Mouse (Mus musculus) left cerebral cortex, adult 8-10 months (tissue): Measurements from ENCODE around the gene Wnt7b. TPM values are rescaled to one million over a fixed set of nuclear protein-coding genes. Genes with fewer than 3 reads are reported as not detected.

Source experiments
- DNase-seq, 2 experiments: peaks; one replicate each; pipeline ENCODE4 v3.0.0; 2022; ENCODE audit warnings: low spot score in 2 of 2
- total RNA-seq, 4 experiments: library from RNA; stranded (reverse); gene quantifications; 2 replicates each; pipeline ENCODE4 v1.2.4; 2022

The Wnt7b gene
- 10 to 100 TPM; 30.9 to 37.9 (median 35.1) TPM for total RNA-seq

GRCm38 (mm10) chr15:85582356-85582910 lies at the start of gene Wnt7b:
TSS of gene Wnt7b (minus strand) at chr15:85582473.
- no peak for DNase-seq

GRCm38 (mm10) chr15:85631591-85631990 lies 49.3 kb upstream of the Wnt7b start:
- DNase-seq = no peak

- DNase-seq = no peak
Observed at GRCm38 (mm10) chr15:85629924-85630545, 47.8 kb upstream of the Wnt7b start.

DNA sequence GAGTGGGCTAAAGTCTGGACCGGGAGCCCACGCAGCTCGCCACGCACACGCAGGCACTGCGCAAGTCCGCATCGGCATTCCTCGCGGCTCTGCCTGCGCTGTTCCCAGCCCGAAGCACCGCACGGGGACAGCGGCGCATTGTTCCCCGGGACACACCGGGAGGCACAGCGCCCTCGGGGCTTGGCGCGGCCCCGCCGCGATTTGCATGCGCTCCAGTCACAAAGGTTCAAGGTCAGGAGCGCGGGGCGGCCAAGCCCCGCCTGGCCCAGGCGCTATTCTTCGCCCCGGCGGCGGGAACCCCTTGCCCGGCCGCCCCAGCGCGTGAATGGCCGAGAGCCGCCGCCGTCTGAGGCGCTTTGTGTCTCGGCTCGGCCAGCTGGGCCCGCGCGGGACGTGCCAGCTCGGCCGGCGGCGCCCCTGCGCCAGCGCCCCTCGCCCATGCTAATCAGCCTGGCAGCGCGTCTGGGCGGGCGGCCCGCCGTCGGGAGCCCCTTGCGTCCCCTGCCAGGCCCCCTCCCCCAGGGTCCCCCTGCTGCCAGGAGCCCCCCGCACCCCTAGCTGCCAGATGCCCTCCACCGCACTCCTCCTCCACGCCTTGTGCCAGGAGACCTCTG lies 43.5 kb upstream of the Wnt7b start:
- DNase-seq = peak in 1 of 2 experiments; percentile 61

GRCm38 (mm10) chr15:85622213-85622612 lies 39.9 kb upstream of the Wnt7b start:
- no peak for DNase-seq

DNA sequence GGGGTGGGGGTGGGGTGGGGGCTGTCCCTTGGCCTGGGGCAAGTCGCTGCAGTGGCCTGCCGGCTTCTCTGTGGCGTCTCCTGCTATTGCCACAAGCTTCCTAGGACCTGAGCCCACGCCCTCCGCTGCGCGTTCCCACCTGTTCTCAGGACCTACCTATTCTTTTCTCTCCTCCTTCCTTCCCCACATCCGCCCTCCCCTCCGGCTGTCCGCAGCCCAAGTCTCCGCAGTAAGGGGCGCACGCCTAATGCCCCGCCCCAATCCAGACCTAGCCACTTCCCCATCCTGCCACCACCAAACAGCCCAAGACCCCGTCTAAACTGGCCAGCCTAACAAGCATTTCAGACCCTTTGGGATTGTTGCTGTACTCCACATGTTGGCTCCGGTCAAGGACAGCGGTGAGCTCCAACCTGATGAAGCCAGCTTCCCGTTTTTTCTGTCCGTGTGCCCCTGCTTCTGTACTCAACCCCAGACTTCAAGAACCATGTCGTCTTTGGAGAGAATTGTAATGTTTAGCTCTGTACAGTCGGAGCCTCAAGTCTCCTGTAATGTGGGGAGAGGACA lies 33.3 kb upstream of the Wnt7b start:
- DNase-seq = no peak

DNA sequence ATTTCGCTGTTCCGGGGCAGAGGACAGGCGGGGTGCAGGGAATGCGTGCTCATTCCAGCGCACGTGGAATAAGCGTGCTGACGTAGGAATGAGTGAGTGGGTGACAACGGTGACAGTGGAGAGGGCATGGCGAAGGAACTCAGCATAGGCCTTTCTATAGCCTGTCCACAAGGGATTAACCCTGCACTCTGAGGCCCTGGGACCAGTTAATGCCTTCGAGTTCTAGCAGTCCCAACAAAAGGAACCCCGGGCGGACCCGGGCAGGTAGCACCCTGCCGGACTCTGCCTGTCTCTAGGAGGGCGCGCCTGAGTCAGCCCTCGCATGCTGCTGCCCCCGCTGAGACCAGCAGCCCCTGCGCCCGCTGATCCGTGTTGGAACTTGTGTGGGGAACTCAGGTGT lies 32.8 kb upstream of the Wnt7b start:
- DNase-seq = no peak

GRCm38 (mm10) chr15:85613358-85614266 lies 31.3 kb upstream of the Wnt7b start:
- DNase-seq = peak in 1 of 2 experiments; percentile 88

GRCm38 (mm10) chr15:85612660-85613357 lies 30.5 kb upstream of the Wnt7b start:
- no peak for DNase-seq

GRCm38 (mm10) chr15:85611701-85612520 lies 29.6 kb upstream of the Wnt7b start:
- peak in 1 of 2 experiments; percentile 57 for DNase-seq

- peak; percentile 44 to 90 for DNase-seq
Observed at GRCm38 (mm10) chr15:85610618-85611218, 28.4 kb upstream of the Wnt7b start.

DNA sequence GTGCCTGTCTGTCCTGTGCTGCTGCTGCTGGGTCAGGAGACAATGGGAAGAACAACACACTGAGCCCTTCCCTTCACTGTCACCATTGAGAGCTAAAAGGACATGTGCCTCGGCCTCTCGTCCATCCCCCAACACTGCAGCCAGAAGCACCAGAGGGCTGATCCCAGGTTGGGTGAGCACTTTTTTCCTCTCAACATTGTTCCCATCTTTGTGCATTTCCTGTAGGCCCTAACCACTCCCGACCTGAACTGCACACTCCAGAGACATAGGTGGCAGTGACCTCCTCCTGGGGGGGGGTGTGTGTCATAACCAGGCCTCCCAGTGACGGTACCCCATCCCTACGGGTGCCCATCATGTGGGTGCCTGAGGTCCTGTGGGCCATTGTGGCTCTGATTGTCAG lies 27.8 kb upstream of the Wnt7b start:
- DNase-seq = no peak

GRCm38 (mm10) chr15:85609266-85610004 lies 27.2 kb upstream of the Wnt7b start:
- no peak for DNase-seq

- DNase-seq = no peak
Observed at GRCm38 (mm10) chr15:85605962-85606610, 23.8 kb upstream of the Wnt7b start.

GRCm38 (mm10) chr15:85604938-85605337 lies 22.7 kb upstream of the Wnt7b start:
- no peak for DNase-seq

GRCm38 (mm10) chr15:85604507-85604906 lies 22.2 kb upstream of the Wnt7b start:
- no peak for DNase-seq

GRCm38 (mm10) chr15:85603422-85603821 lies 21.1 kb upstream of the Wnt7b start:
- no peak for DNase-seq

- DNase-seq = no peak
Observed at GRCm38 (mm10) chr15:85602733-85603132, 20.5 kb upstream of the Wnt7b start.
